Mouse (Mus musculus): ENCODE results near the gene Arhgef18. TPM values are rescaled to one million over a fixed set of nuclear protein-coding genes. Genes with fewer than 3 reads are reported as not detected.

The Arhgef18 gene
- total RNA-seq (2017), result 26.5 and 30.3 TPM in 2 replicates

DNA sequence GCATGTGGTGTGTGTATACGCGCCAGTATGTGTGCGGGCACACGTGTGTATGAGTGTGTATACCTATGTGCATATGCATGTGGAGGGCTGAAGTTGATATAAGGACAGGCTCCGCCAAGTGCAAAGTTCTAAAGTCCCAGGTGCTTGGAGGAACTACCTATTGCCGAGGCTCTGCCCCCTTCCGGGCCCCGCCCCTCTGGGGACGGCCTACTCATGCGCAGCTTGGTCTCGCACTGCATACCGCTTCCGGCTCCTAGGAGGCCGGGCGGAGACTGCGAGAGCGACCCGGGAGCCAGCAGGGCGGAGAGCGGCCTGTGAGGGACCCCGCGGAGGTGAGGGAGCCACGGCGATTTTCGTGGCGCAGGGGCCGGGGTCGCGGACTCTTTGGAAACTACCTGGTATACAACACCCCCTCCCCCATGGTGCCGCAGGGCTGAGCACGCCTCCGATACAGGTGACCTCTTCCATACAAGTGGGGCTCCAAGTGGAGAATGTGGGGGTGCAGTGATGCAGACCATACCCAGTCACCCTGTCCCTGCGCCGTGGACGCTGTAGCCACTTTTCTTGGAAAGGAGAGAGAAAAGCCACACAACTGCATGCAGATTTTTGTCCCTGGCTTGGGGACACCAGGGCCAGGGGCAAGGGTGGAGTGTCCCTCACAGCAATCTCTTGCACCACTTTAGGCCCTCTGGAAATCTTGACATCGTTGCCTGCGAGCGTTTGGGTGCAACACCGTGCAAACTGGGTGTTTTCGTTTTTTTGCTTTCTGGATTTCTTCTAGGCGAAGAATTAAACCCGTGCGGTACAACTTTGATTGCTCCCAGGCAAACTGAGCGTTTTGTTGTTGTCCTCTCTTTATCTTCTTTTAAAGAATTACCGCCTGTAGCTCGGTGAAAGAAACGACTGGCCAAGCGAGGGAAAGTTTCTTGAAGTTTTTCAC lies at the start of gene Arhgef18:
Arhgef18 (plus strand) TSS at position 236 of the 940 bp plus-strand sequence.
- peak; percentile 68 for ATAC-seq (replicated peaks; ENCODE audit: low read depth, poor library complexity, severe bottlenecking)

- ATAC-seq (replicated peaks; ENCODE audit: low read depth, poor library complexity, severe bottlenecking), result no peak
Measured at GRCm38 (mm10) chr8:3345337-3345736, 47.5 kb upstream of the Arhgef18 start.

GRCm38 (mm10) chr8:3346691-3347413 lies 46.0 kb upstream of the Arhgef18 start:
- ATAC-seq (replicated peaks; ENCODE audit: low read depth, poor library complexity, severe bottlenecking), result peak; percentile 54

DNA sequence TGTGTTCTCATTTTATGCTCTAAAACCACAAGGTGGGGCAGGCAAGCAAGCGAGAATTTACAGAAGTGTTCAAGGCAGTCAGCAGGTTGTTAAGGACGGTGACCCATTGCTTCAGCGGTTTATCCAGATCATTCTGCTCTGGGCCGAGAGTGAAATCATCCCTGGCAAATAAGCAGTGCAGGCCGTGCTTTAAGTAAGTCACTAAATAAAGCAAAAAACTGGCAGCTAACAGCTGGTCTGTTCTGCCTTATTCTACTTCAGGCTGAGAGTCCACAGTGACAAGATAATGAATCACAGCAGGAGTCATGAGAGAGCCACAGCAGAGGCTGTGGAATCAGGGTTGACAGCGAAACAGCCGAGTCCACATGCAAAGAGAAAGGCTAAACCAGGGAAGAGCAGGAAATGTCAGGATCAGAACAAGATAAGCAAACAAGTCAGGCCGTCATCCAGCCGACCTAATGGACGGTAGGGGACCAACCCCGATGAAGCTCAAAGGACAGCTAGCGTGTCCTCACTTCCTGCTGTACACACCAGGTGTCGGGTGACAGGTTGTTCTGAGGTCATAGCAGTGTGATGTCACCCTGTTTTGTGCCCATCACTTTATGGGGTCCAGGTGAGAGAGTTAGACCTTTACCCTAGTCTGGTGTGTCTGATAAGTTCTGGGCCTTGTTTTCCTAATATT lies 44.5 kb upstream of the Arhgef18 start:
- ATAC-seq (replicated peaks; ENCODE audit: low read depth, poor library complexity, severe bottlenecking), result no peak

GRCm38 (mm10) chr8:3350747-3351146 lies 42.1 kb upstream of the Arhgef18 start:
- ATAC-seq (replicated peaks; ENCODE audit: low read depth, poor library complexity, severe bottlenecking), result no peak

DNA sequence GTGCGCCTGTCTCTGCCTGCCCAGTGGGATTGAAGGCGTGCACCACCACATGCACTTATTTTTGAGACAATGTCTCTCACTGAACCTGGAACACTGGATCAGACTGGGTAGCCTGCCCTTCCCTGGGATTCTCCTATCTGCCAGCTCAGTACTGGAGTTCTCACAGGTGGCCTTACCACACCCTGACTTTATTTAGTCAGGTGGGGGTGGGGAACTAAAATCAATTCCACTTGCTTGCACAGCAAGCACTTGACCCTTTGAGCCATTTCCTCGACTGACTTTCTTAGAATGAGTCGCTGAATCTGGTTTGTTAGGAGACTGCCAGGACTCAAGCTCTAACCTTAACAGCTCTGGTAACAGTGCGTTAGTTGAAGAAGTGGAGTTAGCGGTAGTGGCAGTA lies 40.1 kb upstream of the Arhgef18 start:
- no peak for ATAC-seq (replicated peaks; ENCODE audit: low read depth, poor library complexity, severe bottlenecking)

- ATAC-seq (replicated peaks; ENCODE audit: low read depth, poor library complexity, severe bottlenecking), result peak; percentile 61
Measured at GRCm38 (mm10) chr8:3353189-3353810, 39.5 kb upstream of the Arhgef18 start, which contains the start of gene A430078G23Rik. Gene A430078G23Rik, plus strand, starts transcription at chr8:3353415.

- ATAC-seq (replicated peaks; ENCODE audit: low read depth, poor library complexity, severe bottlenecking), result peak; percentile 0; the same call in 1 of the 2 replicates
Measured at GRCm38 (mm10) chr8:3353811-3354442, 38.9 kb upstream of the Arhgef18 start.

DNA sequence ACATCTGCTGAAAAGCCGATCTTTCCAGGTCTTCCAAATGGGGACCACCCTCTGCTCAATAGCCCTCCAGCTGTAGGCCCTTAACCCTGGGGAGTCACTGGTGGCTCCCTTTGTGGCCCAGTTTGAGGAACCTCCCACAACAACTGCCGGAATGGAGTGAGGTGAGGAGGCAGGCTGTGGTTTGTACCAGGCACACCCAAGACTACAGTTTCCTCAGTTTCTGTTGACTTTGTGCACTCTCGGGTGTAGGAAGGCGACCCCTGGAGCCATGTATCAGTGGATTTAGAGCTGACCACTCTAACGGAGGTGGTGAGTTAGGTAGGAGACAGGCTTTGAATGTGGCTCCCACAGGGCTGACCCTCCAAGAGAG lies 38.4 kb upstream of the Arhgef18 start:
- peak; percentile 53 for ATAC-seq (replicated peaks; ENCODE audit: low read depth, poor library complexity, severe bottlenecking)

GRCm38 (mm10) chr8:3355586-3355985 lies 37.2 kb upstream of the Arhgef18 start:
- peak; percentile 66 for ATAC-seq (replicated peaks; ENCODE audit: low read depth, poor library complexity, severe bottlenecking)

DNA sequence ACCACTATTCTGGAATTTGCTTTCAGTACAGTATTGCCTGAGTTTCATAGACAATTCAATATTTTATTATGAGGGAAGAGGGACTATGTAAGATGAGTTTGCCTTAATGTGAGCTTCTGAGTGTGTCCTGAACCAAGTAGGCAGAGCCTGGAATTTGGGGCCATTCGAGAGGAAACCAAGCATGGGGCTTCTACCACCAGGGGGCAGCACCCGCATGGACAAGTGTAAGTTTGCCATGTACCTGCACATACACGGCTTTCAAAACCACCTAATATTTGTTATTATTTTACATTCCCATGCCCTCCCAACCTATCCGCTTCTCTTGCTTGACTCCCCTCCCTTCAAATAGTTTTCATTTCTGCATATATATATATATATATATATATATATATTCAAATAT lies 34.7 kb upstream of the Arhgef18 start:
- no peak for ATAC-seq (replicated peaks; ENCODE audit: low read depth, poor library complexity, severe bottlenecking)

DNA sequence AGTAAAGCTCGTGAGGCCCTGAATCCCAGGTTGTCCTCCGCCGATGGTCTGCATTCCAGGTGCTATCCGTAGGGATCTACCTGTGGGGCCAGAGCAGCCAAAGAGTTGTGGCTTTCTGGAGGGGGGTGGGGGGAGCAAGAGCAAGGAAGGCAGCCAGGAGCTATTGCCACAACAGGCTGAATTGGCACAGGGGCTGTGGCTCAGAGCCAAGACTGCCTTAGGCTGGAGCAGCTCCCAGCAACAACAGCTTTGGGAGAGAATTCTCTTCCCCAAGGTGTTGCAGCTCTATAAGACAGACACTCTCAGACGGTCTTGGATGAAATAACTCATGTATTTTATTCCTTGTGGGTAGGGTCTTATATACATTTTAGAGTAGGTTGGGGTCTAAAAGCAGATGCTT lies 25.7 kb upstream of the Arhgef18 start:
- no peak for ATAC-seq (replicated peaks; ENCODE audit: low read depth, poor library complexity, severe bottlenecking)

DNA sequence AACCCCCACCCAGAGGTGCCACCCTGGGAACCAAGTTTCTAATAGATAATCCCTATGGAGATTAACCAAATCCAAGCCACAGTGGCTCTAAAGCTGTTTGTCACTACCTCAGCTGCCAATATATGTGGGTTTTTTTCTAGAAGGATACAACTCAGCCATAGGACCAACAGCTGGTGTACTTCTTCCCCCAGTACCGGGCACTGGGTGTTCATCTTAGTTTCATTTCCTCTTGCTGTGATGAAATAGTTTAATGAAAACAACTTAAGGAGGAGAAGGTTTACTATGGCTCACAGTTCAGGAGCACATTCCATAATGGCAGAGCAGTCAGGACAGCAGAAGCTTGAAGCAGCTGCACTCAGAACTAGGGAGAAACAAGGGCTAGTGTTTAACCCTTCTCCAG lies 24.7 kb upstream of the Arhgef18 start:
- peak; percentile 74 for ATAC-seq (replicated peaks; ENCODE audit: low read depth, poor library complexity, severe bottlenecking)

- ATAC-seq (replicated peaks; ENCODE audit: low read depth, poor library complexity, severe bottlenecking), result no peak
Measured at GRCm38 (mm10) chr8:3375748-3376147, 17.1 kb upstream of the Arhgef18 start.

GRCm38 (mm10) chr8:3376641-3377274 lies 16.0 kb upstream of the Arhgef18 start:
- ATAC-seq (replicated peaks; ENCODE audit: low read depth, poor library complexity, severe bottlenecking), result no peak

DNA sequence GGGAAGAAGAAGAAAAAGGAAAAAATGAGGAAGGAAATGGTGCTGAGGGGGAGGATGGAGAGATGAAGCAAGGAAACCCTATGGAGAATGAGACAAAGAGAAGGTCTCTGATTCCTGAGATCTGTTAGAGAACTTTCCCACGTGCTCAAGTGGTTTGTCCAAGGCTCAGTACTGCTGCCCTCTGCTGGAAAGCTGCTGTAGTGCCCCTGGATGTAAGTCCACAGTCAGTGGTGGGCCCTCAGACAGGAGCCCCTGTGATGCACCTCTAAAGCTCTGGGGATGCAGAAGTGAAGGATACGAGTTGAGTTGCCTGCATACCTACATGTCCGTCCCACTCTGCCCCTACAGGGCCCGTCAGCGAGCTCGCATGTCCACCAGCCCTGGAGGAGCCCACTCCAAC lies 5.5 kb upstream of the Arhgef18 start:
- ATAC-seq (replicated peaks; ENCODE audit: low read depth, poor library complexity, severe bottlenecking), result peak; percentile 86

DNA sequence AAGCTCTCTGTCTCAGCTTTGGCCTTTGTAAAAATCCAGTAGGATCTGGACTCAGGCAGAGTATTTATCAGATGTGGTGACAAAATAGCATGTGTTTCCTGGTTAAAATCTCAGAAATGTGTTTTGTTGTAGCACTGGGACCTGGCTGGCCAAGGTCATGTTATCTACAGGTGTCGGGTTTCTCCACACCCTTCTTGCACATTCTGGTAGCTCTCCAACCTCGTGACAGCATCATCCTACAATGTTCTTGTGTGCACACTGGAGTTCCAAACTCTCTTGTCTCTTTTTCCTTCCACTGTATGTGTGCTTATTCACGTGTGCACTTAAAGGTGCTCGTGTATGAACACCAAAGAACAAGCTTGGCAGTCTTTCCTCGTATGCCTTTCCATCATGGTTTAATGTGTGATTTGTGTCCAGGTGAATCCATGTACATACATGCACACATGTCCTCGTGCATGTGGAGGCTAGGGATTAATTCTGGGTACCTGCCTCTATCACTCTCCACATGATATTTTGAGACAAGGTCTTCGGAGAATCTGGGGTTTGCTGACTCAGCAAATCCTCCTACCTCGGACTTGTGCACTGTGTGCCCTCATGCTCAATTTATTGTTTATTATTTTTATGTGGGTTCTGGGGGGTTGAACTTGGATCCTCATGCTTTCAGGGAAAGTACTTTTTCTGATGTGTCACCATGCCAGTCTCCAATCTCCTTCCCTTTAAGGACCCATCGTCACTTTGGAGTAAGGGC lies 4.0 kb upstream of the Arhgef18 start:
- no peak for ATAC-seq (replicated peaks; ENCODE audit: low read depth, poor library complexity, severe bottlenecking)

- ATAC-seq (replicated peaks; ENCODE audit: low read depth, poor library complexity, severe bottlenecking), result no peak
Measured at GRCm38 (mm10) chr8:3389506-3389905, 3.3 kb upstream of the Arhgef18 start.

All from common myeloid progenitor, adult 5-6 weeks (primary cell).